Mouse (Mus musculus) A20 (cell line): Measurements from ENCODE around the gene Ccl7.

Source experiments
- DNase-seq: peaks from one replicate; pipeline ENCODE4 v3.0.0-alpha.2; 2011; ENCODE audit warnings: low read depth, low spot score

Ccl7 gene

DNA sequence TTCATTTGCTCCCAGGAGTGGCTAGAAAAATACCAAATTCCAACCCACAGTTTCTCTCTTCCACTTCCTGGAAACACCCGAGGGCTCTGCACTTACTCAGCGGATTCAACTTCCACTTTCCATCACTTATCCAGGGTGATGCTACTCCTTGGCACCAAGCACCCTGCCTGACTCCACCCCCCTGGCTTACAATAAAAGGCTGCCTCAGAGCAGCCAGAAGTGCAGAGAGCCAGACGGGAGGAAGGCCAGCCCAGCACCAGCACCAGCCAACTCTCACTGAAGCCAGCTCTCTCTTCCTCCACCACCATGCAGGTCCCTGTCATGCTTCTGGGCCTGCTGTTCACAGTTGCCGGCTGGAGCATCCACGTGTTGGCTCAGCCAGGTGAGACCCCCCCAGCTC lies 10.2 kb upstream of the Ccl7 start, which contains the start of gene Ccl2:
Gene Ccl2, plus strand, starts transcription at position 216 of the 400 bp plus-strand sequence.
- no peak for DNase-seq

DNA sequence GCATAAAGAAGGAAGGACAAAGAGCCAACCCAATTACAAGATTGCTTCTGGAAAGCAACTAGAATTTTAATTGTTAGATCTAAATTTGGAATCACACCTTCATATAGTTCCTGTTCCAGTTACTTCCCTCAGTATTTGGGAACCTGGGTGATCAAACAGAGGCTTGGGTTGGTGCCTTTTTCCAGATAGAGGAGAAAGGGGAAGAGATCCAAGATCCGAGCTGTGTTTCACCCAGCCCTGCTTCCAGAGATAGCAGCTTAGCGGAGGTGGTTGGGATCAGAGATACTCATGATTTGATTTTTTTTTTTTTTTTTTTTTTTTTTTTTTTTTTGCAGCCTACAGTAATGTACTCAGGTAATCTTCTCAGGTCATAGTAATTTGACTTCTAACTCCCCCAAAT lies 9.7 kb upstream of the Ccl7 start:
- no peak for DNase-seq

DNA sequence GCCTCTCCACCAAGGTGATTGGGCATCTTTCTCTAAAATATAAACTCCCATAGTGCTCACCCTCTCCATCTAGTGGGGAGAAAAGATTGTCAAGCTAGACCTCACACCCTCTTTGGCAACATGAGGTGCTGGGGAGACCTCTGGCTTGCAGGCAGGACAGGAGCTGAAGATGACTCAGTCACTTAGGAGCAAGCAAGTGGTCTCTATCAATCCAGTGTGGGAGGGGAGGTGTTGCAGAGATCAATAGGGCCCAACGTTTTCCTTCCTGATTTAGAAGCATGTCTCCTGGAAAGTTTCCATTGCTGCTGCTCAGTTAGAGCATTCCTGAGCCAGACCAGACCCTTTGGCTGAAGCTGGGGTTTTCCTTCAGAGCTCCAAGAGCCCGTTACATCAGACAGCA lies 7.0 kb upstream of the Ccl7 start, which contains the start of gene Gm17268:
Gene Gm17268, minus strand, starts transcription at position 28 of the 400 bp plus-strand sequence.
- DNase-seq, result no peak

DNA sequence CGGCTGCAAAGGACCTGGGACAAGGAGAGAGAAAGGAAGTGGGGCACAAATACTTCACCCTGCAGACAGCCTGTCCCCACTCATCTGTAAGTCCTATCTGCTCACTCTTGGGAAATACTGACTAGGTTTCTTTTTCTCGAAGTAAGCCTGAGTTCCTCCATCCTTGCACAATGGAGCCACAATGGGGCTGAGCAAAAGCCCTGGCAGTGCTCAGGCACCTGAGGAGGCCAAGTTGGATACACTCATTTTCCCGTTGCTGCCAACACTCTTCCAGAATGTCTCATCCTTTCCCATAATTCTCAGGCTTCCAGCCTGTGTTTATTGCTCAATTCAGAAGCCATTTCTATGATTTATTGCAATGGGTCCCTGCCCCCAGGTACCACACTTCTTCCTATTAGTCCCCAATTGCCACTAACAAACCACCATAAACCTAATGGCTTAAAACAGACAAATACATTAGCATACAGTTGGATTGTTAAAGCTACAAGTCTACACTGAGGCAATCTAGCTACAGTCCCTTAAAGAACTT lies 6.3 kb upstream of the Ccl7 start:
- DNase-seq, result no peak

DNA sequence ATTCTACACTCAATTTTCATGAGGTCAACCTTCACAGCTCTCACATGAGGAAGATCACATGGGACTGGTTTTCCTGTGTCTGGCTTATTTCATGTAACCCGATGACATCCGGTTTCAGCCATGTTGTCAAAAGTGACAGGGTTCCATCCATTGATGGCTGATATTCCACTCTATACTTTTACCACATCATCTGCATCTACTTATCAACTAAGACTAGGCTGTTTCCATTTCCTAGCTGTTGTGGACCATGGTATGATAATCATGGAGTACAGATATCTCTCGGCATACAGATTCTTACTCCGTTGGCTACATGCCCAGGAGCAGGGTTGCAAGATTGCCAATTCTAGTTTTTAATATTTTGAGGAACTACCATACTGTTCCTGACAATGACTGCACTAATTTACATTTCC lies 3.8 kb upstream of the Ccl7 start:
- DNase-seq, result no peak

DNA sequence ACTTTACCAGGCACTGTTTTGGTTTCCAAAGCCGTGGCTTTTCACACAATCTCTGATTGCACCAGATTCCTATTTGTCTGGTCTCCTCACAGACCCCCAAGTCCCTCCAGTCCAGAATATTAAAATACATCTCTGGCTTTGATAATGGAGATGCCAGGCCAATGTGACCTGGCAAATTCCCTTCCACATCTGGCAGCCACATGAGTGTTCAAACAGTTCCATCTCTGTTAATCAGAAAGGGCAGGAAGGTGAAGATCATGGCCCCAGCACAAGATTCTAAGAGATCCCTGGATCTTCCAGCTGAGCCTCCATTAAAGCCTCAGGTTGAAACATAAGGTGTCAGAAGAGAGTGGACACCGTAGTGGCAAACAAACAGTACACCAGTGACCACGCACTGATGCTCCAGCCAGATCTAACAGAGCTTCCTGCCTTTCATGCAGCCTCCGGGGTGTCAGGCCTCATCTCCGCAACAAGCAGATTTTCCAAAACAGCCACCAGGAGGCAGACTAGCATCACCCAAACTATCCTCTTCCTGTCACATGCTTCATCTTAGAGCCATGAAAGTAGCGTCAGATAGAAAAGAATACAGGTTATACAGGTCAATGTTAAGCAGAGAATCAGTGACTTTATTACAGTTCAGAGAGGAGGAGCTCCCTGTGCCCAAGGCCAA lies 2.4 kb downstream of the Ccl7 start:
- DNase-seq, result peak; percentile 71

DNA sequence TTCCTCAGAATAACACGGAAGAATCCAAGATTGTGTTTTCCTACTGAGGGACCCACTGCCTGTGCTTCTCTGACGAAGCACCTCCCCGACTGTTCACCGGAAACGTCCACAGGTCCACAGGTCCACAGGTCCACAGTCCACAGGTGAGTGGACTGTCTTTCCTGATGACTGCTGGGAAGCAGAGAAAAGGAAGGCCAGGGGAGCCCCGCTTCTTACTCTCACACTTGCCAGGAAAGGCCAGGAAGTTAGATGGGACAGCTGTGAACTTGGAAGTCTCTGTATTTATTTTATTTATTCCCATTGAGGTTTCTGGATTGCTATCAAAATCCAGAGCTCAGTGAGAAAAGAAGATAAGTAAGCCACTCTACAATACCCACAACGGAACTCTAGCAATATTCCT lies 8.3 kb downstream of the Ccl7 start:
- DNase-seq, result no peak

DNA sequence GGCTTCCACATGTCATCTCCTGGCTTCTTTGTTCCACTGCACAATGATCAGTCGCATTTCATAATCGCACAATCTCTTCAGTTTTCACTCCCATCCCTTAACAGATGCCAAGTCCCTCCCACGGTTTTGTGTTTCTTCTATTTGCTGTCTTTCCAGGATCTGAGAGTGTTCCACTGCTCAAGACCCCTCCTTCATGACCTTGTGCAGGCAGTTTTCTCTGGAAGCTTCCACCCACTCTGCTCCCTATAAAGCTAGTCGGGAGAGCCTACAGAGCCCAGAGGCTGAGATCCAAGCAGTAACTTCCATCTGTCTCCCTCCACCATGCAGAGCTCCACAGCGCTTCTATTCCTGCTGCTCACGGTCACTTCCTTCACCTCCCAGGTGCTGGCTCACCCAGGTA lies 12.1 kb downstream of the Ccl7 start, which contains the start of gene Ccl11:
Gene Ccl11, plus strand, starts transcription at position 178 of the 400 bp plus-strand sequence.
- no peak for DNase-seq

DNA sequence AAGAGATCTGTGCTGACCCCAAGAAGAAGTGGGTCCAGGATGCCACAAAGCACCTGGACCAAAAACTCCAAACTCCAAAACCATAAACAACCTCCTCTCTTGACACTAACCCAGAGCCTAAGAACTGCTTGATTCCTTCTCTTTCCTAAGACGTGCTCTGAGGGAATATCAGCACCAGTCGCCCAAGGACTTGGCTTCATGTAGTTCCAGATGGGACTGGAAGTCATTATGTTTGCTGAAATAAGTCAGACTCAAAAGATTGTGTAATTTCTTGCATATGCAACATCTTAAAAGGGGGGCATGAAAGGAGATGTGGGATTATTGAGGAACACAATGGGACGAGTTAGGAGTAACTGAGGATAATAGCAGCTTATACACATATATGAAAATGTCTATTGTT lies 16.7 kb downstream of the Ccl7 start:
- no peak for DNase-seq

DNA sequence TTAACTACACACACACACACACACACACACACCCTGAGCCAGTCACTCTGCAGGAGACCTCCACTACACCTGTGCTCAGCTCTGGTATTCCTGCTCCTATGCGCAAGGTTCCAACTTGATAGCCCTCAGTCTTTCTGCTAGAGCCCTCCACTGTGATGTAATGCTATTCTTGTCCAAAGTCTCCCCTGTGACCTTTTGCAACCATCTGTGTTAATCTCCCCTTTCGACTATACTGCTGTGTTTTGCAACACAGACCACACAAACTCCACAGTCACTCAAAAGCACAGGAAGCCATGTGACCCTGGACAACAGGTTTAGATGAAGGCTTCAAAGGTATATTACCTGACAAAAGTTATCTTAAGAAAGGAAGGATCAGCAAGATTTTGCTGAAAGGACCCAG lies 17.9 kb downstream of the Ccl7 start:
- no peak for DNase-seq

DNA sequence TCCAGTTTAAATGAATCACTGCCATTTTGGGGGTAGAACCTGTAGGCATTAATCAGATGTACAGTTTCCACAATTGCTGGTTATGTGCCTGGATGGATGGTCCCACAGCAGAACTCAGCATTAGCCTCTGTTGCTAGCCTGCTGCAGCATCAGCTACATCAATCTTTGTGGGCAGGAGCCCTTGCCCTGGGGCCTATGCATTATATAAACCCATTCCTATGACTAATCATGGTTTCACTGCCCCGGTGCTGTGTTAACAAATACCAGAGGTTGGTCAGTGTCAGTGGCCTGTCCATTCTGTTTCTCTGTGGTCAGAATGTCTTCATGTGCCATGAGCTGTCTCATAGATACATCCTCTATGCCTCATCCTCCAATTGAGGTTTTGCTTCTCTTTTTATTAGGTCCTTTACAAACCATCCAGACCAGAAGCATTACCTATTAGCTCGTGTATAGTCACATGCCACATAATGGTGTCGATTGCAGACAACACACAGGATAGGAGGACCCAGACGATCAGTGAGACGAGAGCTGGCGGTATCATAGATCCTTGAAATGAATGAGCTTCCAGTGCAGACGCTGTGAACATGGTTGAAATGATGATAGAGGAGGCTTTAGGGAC lies 21.6 kb downstream of the Ccl7 start:
- no peak for DNase-seq

DNA sequence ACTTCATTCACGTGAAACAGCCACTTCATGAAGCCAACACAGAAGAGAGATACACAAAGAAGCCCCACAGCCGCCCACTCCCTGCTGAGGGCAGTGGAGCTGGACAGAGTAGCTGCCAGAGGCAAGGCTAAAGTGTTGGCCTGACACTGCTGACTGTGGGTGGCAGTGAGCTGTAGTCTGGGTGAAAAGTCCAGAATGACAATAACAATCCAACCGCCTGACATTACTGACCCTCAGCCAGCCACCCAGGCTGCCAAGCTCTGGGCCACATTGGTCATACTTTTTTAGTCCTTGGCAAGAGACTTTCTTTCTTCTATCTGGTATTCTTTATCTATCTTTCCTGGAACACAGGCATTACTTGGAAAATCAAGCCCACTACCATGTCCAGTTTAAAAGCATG lies 25.6 kb downstream of the Ccl7 start:
- no peak for DNase-seq

DNA sequence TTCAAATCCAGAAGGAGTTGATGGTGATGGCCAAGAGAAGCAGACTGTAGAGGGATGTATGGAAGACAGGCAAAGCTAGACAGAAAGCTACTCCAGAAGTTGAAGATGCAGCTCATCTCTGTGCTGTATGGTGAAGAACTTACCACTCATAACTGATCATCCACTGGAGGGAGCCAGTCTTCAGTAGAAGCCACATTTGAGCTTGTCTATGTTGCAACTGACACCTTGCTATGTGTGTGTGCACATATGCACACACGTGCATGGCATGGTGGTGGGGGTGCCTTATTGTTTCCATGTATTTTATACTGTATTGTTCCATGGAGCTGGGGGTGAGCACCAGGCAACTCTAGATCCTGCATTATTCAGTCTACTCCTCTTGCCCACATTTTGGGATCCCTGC lies 26.9 kb downstream of the Ccl7 start:
- peak; percentile 4 for DNase-seq

DNA sequence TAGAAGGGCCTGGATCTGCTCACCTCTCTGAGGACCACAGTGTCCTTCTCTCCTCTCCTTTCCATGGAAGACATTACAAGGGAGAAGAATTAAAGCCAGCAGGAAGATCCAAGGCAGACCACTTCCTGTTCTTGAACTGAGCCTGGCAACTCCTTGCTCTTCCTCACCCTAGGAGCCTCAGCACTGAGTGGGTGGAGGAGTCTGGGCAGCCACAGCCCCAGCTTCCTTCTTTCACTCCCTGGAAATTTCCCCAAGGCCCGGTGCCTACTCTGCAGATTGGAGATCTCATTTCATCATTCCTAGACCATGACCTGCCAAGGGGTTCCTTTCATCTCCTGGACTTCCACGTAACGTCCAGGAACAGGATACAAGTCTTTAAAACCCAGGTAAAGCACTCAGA lies 27.5 kb downstream of the Ccl7 start:
- DNase-seq, result no peak

DNA sequence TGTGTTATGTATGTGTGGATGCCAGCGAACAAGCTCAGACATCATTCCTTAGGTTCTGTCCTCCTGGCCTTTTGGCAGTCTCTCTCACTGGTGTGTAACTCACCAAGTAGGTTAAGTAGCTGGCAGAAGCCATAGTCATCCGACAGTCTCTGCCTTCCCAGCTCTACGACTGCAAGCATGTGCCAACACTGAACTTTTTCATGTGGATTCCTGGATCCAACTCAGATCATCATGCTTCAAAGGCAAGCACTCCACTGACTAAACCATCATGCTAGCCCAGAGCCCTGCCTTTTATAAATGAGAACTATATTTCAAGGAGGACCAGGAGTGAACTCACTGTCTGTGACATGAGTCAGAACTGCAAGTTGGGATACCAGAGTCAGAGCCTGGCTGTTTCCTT lies 28.2 kb downstream of the Ccl7 start:
- DNase-seq, result no peak

DNA sequence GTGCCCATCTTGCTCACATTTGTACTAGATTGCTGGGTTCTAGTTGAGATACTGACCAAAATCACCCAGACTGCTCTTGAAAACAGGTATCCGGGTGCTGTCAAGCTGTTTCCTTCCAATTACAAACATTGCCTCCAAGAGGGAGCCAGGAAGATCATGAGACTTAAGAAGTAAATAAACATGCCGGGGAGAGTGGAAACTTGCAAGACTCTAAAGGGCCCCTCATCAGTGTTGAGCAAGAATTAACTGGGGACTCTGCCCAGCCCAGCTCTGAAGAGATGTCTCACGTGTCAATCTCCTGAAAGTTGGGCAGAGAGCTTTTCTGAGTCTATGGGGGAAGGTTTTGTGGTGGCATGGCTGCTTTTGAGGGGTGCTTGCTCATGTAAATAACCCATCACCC lies 31.5 kb downstream of the Ccl7 start:
- DNase-seq, result no peak

DNA sequence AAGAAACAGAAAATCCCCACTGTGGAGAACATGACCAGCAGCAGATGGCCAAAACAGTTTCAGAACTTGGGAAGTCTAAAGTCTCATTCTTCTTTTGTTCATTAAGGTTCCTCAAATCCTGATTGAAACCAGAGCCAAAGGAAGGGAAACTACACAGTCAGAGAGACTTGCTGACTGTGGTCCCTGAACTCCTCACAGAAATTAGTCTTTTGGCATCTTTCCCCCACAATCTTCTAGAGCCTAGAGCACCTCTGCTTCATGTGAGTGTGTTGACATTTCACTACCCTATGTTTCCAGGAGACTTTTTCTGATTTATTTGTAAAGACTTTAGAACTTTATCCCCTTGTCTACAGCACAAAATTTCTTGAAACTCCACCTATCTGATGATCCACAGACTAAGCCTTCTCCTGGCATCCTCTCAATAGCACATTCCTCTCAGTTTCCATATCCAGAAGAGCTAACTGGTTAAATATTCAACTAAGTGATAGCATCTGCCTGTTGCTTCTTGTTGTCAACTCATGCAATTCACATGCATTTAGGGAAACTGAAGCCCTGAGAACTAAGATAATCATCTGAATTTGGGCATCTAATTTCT lies 32.7 kb downstream of the Ccl7 start:
- no peak for DNase-seq

DNA sequence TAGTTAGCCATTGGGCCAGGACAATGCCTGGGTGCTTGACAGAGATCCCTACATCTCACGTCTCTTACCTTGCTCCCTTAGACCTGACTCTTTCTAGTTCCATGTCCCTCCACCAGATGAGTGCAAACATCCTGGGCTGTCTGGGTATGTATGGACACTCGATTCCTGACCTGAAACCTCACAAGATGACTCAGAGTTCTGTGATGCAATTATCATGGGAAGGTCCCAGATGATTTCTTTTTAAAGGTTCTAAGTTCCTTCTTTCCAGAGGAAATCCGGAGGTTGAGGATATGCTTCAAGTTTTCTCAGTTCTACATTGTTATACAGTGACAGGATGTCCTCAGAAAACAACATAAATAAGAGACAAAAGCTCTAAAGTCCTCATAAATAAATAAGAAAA lies 35.4 kb downstream of the Ccl7 start:
- no peak for DNase-seq

DNA sequence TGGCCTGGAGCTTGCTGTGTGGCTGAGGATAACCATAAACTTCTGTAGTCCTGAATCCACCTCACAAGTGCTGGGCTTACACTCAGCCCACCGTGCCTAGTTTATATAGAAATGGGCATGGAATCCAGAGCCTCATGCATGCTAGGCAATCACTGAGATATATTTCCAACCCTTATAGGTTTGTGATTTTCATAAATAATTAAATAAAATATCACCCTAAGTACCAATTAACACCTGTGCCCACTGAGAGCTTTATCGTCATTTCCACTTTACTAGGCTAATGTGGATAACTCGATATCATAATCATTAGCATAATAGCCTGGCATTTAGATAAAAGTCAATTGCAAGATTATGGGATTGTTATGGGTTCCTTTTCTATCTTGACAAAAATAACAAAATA lies 38.8 kb downstream of the Ccl7 start:
- no peak for DNase-seq
